Mouse (Mus musculus) cortical plate, adult 2 months (tissue): Measurements from ENCODE around the gene Olfr1124. TPM values are rescaled to one million over a fixed set of nuclear protein-coding genes. Genes with fewer than 3 reads are reported as not detected.

ENCODE experiments used
- H3K27ac ChIP-seq: fragments of 200-500 bp; 2 replicates; pipeline ENCODE4 v1.5.1; 2012; ENCODE audit warnings: low read length, control low read depth, inconsistent platforms; ENCODE audit not compliant: insufficient read depth
- H3K4me1 ChIP-seq: fragments of 200-500 bp; 2 replicates; pipeline ENCODE4 v1.6.1; 2011; ENCODE audit warnings: low read length; ENCODE audit not compliant: control insufficient read depth, insufficient read depth
- H3K4me3 ChIP-seq: fragments of 200-500 bp; 2 replicates; pipeline ENCODE4 v1.5.1; 2011; ENCODE audit warnings: mild to moderate bottlenecking, low read length, control low read depth; ENCODE audit not compliant: insufficient read depth
- CTCF ChIP-seq: fragments of 200-500 bp; IDR thresholded peaks from 2 replicates; pipeline ENCODE4 v1.5.1; 2011; ENCODE audit warnings: mild to moderate bottlenecking, control low read depth, low read length; ENCODE audit not compliant: insufficient read depth; ENCODE audit errors: extremely low read depth
- POLR2A ChIP-seq: fragments of 200-500 bp; IDR thresholded peaks from 2 replicates; pipeline ENCODE4 v1.6.1; 2011; ENCODE audit warnings: mild to moderate bottlenecking, low read length, control low read depth; ENCODE audit not compliant: insufficient read depth; ENCODE audit errors: extremely low read depth
- polyA plus RNA-seq: library from polyadenylated mRNA; depleted of rRNA; stranded (reverse); fragments of >200 nt; gene quantifications from 2 replicates; pipeline ENCODE4 v1.2.3, GENCODE M21; 2012; rRNA removed

The Olfr1124 gene
- polyA plus RNA-seq, 1 experiment = not detected

GRCm38 (mm10) chr2:87482276-87482675 is 52.2 kb downstream of the Olfr1124 start:
- no peak overlapping the region for H3K4me3 ChIP-seq
- no peak for TF ChIP-seq CTCF
- no peak for TF ChIP-seq POLR2A
- H3K27ac ChIP-seq = no peak overlapping the region
- no peaks in the 10 kb centered on the region for H3K4me1 ChIP-seq

Other genes starting within 250 kb of the Olfr1124 start
- gene Olfr1112, start 242.5 kb upstream of the Olfr1124 start, polyA plus RNA-seq = not detected in 2 replicates
- gene Olfr1113, start 221.3 kb upstream of the Olfr1124 start, polyA plus RNA-seq = not detected in 2 replicates
- gene Olfr1115, start 182.3 kb upstream of the Olfr1124 start, polyA plus RNA-seq = not detected in 2 replicates
- gene Olfr1116, start 162.7 kb upstream of the Olfr1124 start, polyA plus RNA-seq = not detected in 2 replicates
- gene Olfr1118, start 122.7 kb upstream of the Olfr1124 start, polyA plus RNA-seq = not detected in 2 replicates
- not detected in 2 replicates for gene Olfr1120, start 75.5 kb upstream of the Olfr1124 start, polyA plus RNA-seq
- not detected in 2 replicates for gene Olfr1121, start 60.4 kb upstream of the Olfr1124 start, polyA plus RNA-seq
- not detected in 2 replicates for gene Olfr1122, start 44.4 kb upstream of the Olfr1124 start, polyA plus RNA-seq
- gene Olfr1123, start 13.6 kb upstream of the Olfr1124 start, polyA plus RNA-seq = not detected in 2 replicates
- gene Olfr1126, start 23.7 kb downstream of the Olfr1124 start, polyA plus RNA-seq = not detected in 2 replicates
- gene Pramel7, start 66.8 kb downstream of the Olfr1124 start, polyA plus RNA-seq = not detected in 2 replicates
- gene Pramel6, start 76.3 kb downstream of the Olfr1124 start, polyA plus RNA-seq = not detected in 2 replicates
- gene Olfr153, start 101.5 kb downstream of the Olfr1124 start, polyA plus RNA-seq = not detected in 2 replicates
- not detected in 2 replicates for gene Olfr1128, start 115.3 kb downstream of the Olfr1124 start, polyA plus RNA-seq
- not detected in 2 replicates for gene Olfr1129, start 143.6 kb downstream of the Olfr1124 start, polyA plus RNA-seq
- gene Olfr1130, start 175.9 kb downstream of the Olfr1124 start, polyA plus RNA-seq = not detected in 2 replicates
- not detected in 2 replicates for gene Olfr1131, start 196.8 kb downstream of the Olfr1124 start, polyA plus RNA-seq
- gene Olfr1132, start 207.3 kb downstream of the Olfr1124 start, polyA plus RNA-seq = not detected in 2 replicates
- not detected in 2 replicates for gene Olfr1133, start 217.1 kb downstream of the Olfr1124 start, polyA plus RNA-seq
- not detected in 2 replicates for gene Olfr1134, start 228.2 kb downstream of the Olfr1124 start, polyA plus RNA-seq
- not detected in 2 replicates for gene Olfr1135, start 243.4 kb downstream of the Olfr1124 start, polyA plus RNA-seq